Mouse (Mus musculus) erythroblast, adult 5-6 weeks (primary cell): ENCODE measurements around the gene Gm4491. TPM values are rescaled to one million over a fixed set of nuclear protein-coding genes. Genes with fewer than 3 reads are reported as not detected.

Experiments used
- ATAC-seq: replicated peaks from 2 replicates; pipeline ENCODE4 v1.8.0; 2016; ENCODE audit warnings: moderate number of reproducible peaks, mild to moderate bottlenecking, moderate TSS enrichment, inconsistent platforms; ENCODE audit not compliant: poor library complexity, low FRiP score, severe bottlenecking
- total RNA-seq, 2 experiments: library from RNA; stranded (forward) in 1 of 2; stranded (reverse) in 1 of 2; fragments of 150-400 nt in 1 of 2; fragments of 200-764, 138-1000 nt in 1 of 2; gene quantifications; 2 replicates each; pipeline versions ENCODE4 v1.2.3 to v1.2.4; 2015 to 2017; ENCODE audit warnings: low replicate concordance in 2 of 2

Gene Gm4491
- total RNA-seq (2015; ENCODE audit: low replicate concordance) (not detected in 2 replicates), total RNA-seq (2017; ENCODE audit: low replicate concordance) (not detected in 2 replicates)

- ATAC-seq = no peak
Measured at GRCm38 (mm10) chr14:57115823-57116544, at the start of gene Gm4491. Gene Gm4491, minus strand, starts transcription at chr14:57115883.

- ATAC-seq = no peak
Measured at GRCm38 (mm10) chr14:57161833-57162232, 46.1 kb upstream of the Gm4491 start.

- ATAC-seq = no peak
Measured at GRCm38 (mm10) chr14:57161201-57161600, 45.5 kb upstream of the Gm4491 start.

- no peak for ATAC-seq
Measured at GRCm38 (mm10) chr14:57154916-57155315, 39.2 kb upstream of the Gm4491 start.

- no peak for ATAC-seq
Measured at GRCm38 (mm10) chr14:57145741-57146140, 30.1 kb upstream of the Gm4491 start.

- ATAC-seq = no peak
Measured at GRCm38 (mm10) chr14:57135265-57135664, 19.6 kb upstream of the Gm4491 start.

GRCm38 (mm10) chr14:57133161-57133661 lies 17.5 kb upstream of the Gm4491 start, which contains the start of gene Gjb6:
Gene Gjb6, minus strand, starts transcription at chr14:57133611.
- no peak for ATAC-seq

GRCm38 (mm10) chr14:57127383-57127782 lies 11.7 kb upstream of the Gm4491 start:
- ATAC-seq = no peak

- ATAC-seq = no peak
Measured at GRCm38 (mm10) chr14:57122295-57122694, 6.6 kb upstream of the Gm4491 start.

GRCm38 (mm10) chr14:57109194-57109593 lies 6.5 kb downstream of the Gm4491 start:
- ATAC-seq = no peak

- ATAC-seq = no peak
Measured at GRCm38 (mm10) chr14:57107916-57108315, 7.8 kb downstream of the Gm4491 start.

GRCm38 (mm10) chr14:57107091-57107490 lies 8.6 kb downstream of the Gm4491 start:
- no peak for ATAC-seq

- no peak for ATAC-seq
Measured at GRCm38 (mm10) chr14:57105721-57106120, 10.0 kb downstream of the Gm4491 start.

- ATAC-seq = no peak
Measured at GRCm38 (mm10) chr14:57105111-57105510, 10.6 kb downstream of the Gm4491 start.

- no peak for ATAC-seq
Measured at GRCm38 (mm10) chr14:57104106-57105023, 11.3 kb downstream of the Gm4491 start, which contains the start of gene Gjb2. Gene Gjb2, minus strand, starts transcription at chr14:57104702.

GRCm38 (mm10) chr14:57103711-57104105 lies 12.0 kb downstream of the Gm4491 start:
- no peak for ATAC-seq

- ATAC-seq = no peak
Measured at GRCm38 (mm10) chr14:57103121-57103520, 12.6 kb downstream of the Gm4491 start.

GRCm38 (mm10) chr14:57101623-57102022 lies 14.1 kb downstream of the Gm4491 start:
- no peak for ATAC-seq

GRCm38 (mm10) chr14:57095855-57096254 lies 19.8 kb downstream of the Gm4491 start:
- ATAC-seq = no peak

- no peak for ATAC-seq
Measured at GRCm38 (mm10) chr14:57093029-57093428, 22.7 kb downstream of the Gm4491 start.
